Mouse (Mus musculus) embryonic facial prominence, embryonic 11.5 days (tissue): ENCODE data around the gene Olfr68. TPM values are rescaled to one million over a fixed set of nuclear protein-coding genes. Genes with fewer than 3 reads are reported as not detected.
A peak's percentile ranks its signal among the peaks of the same experiment; 100 is the strongest.
"Not testable (repeated sequence)": the region's sequence is repeated elsewhere in the genome, so short reads cannot be mapped to it uniquely, and the experiment has no call there.

Experiments used
- ATAC-seq: fragments of 200-750 bp; cut with Nextera tagmentation; replicated peaks from 2 replicates; pipeline ENCODE4 v1.8.0; 2017; ENCODE audit warnings: low read depth; ENCODE audit not compliant: insufficient number of reproducible peaks, low FRiP score, low TSS enrichment
- DNase-seq: peaks from one replicate; pipeline ENCODE4 v3.0.0-alpha.2; 2015; ENCODE audit warnings: low spot score
- H3K27ac ChIP-seq: fragments of 300-500 bp; sonication (generic); replicated peaks from 2 replicates; pipeline ENCODE4 v1.5.1; 2014; ENCODE audit warnings: mild to moderate bottlenecking, low read depth, low read length, control low read depth
- H3K27me3 ChIP-seq: fragments of 300-500 bp; sonication (generic); 2 replicates; pipeline ENCODE4 v1.6.1; 2014; ENCODE audit warnings: mild to moderate bottlenecking, low read length, moderate library complexity, mixed read lengths; ENCODE audit not compliant: control insufficient read depth, insufficient read depth
- H3K36me3 ChIP-seq: fragments of 300-500 bp; sonication (generic); replicated peaks from 2 replicates; pipeline ENCODE4 v1.6.1; 2014; ENCODE audit warnings: low read depth, mild to moderate bottlenecking, low read length, moderate library complexity, mixed read lengths; ENCODE audit not compliant: control insufficient read depth, insufficient read depth
- H3K4me1 ChIP-seq: fragments of 300-500 bp; sonication (generic); 2 replicates; pipeline ENCODE4 v1.6.1; 2014; ENCODE audit warnings: low read length, mixed read lengths; ENCODE audit not compliant: control insufficient read depth, insufficient read depth
- H3K4me2 ChIP-seq: fragments of 300-500 bp; sonication (generic); 2 replicates; pipeline ENCODE4 v1.6.1; 2014; ENCODE audit warnings: low read depth, mild to moderate bottlenecking, control low read depth, low read length, moderate library complexity
- H3K4me3 ChIP-seq: fragments of 300-500 bp; sonication (generic); 2 replicates; pipeline ENCODE4 v1.5.1; 2014; ENCODE audit warnings: low read depth, low read length, control low read depth
- H3K9ac ChIP-seq: fragments of 300-500 bp; sonication (generic); replicated peaks from 2 replicates; pipeline ENCODE4 v1.6.1; 2014; ENCODE audit warnings: mild to moderate bottlenecking, control low read depth, low read length
- H3K9me3 ChIP-seq: fragments of 300-500 bp; sonication (generic); replicated peaks from 2 replicates; pipeline ENCODE4 v1.6.1; 2016; ENCODE audit warnings: mild to moderate bottlenecking, low read length, inconsistent platforms, mixed read lengths; ENCODE audit not compliant: control insufficient read depth
- WGBS: fragments of 180-500 bp; shearing (Covaris S2); extraction: QIAGEN DNeasy Blood & Tissue Kit; methylation state at CpG from one replicate; pipeline ENCODE4 v1.1.7; 2014; 5-methylcytosine and 5-hydroxymethylcytosine counted together
- polyA plus RNA-seq: library from polyadenylated mRNA; unstranded; fragments of >200 nt; fragmentation: Nextera tagmentation; extraction: Ambion mirVana; gene quantifications from 2 replicates; pipeline ENCODE4 v1.2.1, GENCODE M21; 2014

Olfr68 gene
- polyA plus RNA-seq, 1 experiment from 2014 or later = not detected

GRCm38 (mm10) chr7:103806856-103807255 lies 27.4 kb upstream of the Olfr68 start:
- no peak overlapping the region for H3K9ac ChIP-seq
- no peaks in the 10 kb centered on the region for H3K9me3 ChIP-seq
- no peak for ATAC-seq
- H3K27me3 ChIP-seq = no peaks in the 10 kb centered on the region
- H3K4me1 ChIP-seq = no peaks in the 10 kb centered on the region
- WGBS = 52% methylated on average over 1 of the region's 1 CpGs
- H3K4me2 ChIP-seq = no peak overlapping the region
- H3K36me3 ChIP-seq = no peaks in the 10 kb centered on the region
- H3K4me3 ChIP-seq = no peak overlapping the region
- peak; percentile 74 for DNase-seq
- H3K27ac ChIP-seq = no peak overlapping the region

- H3K9me3 ChIP-seq = no peaks in the 10 kb centered on the region
- H3K9ac ChIP-seq = no peak overlapping the region
- H3K27ac ChIP-seq = no peak overlapping the region
- H3K4me3 ChIP-seq = no peak overlapping the region
- DNase-seq (no peak), ATAC-seq (no peak)
- no peaks in the 10 kb centered on the region for H3K36me3 ChIP-seq
- 18% methylated on average over 4 of the region's 4 CpGs for WGBS
- no peaks in the 10 kb centered on the region for H3K4me1 ChIP-seq
- H3K27me3 ChIP-seq = no peaks in the 10 kb centered on the region
- no peak overlapping the region for H3K4me2 ChIP-seq
Measured at GRCm38 (mm10) chr7:103792669-103793388, 13.3 kb upstream of the Olfr68 start.

DNA sequence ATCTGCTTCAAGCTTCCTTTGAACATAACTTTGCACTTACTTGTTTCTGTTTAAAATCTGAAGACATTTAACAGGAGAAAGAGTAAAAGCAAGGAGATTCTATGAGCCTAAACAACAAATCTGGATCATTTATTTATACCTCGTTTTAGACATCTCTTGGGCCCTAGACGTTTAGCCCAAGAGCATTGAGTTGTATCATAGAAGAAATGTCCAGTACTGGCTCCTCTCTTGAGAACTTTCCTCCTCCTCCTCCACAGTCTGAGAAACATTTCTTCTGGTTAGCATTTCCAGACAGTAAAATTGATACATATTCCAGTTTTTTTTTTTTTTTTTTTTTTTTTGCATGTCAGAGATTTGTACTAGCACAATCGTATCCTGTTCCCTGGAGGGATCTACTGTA lies 12.2 kb upstream of the Olfr68 start, which contains the start of gene Olfr67:
Olfr67 (minus strand) TSS at position 101 of the 400 bp plus-strand sequence.
- H3K9me3 ChIP-seq = no peaks in the 10 kb centered on the region
- no peaks in the 10 kb centered on the region for H3K4me1 ChIP-seq
- no peak within 1 kb of the TSS for H3K4me3 ChIP-seq
- H3K36me3 ChIP-seq = no peaks in the 10 kb centered on the region
- H3K27me3 ChIP-seq = no peaks in the 10 kb centered on the region
- DNase-seq (no peak), ATAC-seq (no peak)
- WGBS = 79% methylated on average over 3 of the region's 3 CpGs
- no peak within 1 kb of the TSS for H3K9ac ChIP-seq
- H3K4me2 ChIP-seq = no peak within 1 kb of the TSS
- H3K27ac ChIP-seq = no peak within 1 kb of the TSS

DNA sequence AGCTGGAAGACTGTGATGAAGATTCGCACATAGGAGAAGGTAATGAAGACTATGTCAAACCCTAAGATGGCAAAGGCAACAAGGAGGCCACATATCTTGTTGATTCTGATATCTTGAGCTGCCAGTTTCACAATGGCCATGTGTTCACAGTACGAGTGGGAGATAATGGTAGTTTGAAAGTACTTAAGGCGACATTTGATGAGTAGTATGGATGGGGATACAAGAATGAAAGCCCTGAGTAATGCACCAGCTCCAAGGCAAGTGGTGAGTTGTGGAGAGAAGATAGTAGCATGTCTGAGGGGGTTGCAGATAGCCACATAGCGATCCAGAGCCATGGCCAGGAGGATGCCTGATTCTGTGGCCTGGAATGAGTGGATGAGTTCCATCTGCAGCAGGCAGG lies 1.8 kb downstream of the Olfr68 start:
- H3K4me1 ChIP-seq, H3K9me3 ChIP-seq, DNase-seq, H3K4me3 ChIP-seq, H3K27me3 ChIP-seq, H3K9ac ChIP-seq, H3K27ac ChIP-seq, H3K4me2 ChIP-seq, H3K36me3 ChIP-seq, ATAC-seq: not testable (repeated sequence)
- WGBS = 86% methylated on average over 4 of the region's 4 CpGs

- H3K27ac ChIP-seq = no peak within 1 kb of the TSS
- no peaks in the 10 kb centered on the region for H3K9me3 ChIP-seq
- no peaks in the 10 kb centered on the region for H3K36me3 ChIP-seq
- ATAC-seq (no peak), DNase-seq (no peak)
- no peaks in the 10 kb centered on the region for H3K4me1 ChIP-seq
- H3K4me2 ChIP-seq = no peak within 1 kb of the TSS
- H3K27me3 ChIP-seq = no peaks in the 10 kb centered on the region
- 81% methylated on average over 2 of the region's 2 CpGs for WGBS
- no peak within 1 kb of the TSS for H3K4me3 ChIP-seq
- H3K9ac ChIP-seq = no peak within 1 kb of the TSS
Measured at GRCm38 (mm10) chr7:103771494-103771893, 8.0 kb downstream of the Olfr68 start, which contains the start of gene Olfr69. Gene Olfr69 (minus strand): TSS chr7:103771594.

GRCm38 (mm10) chr7:103767687-103768086 lies 11.8 kb downstream of the Olfr68 start:
- not testable (repeated sequence) for H3K4me2 ChIP-seq, H3K4me3 ChIP-seq, DNase-seq, H3K27ac ChIP-seq, H3K36me3 ChIP-seq, H3K27me3 ChIP-seq, H3K9me3 ChIP-seq, ATAC-seq, H3K9ac ChIP-seq, H3K4me1 ChIP-seq
- 87% methylated on average over 5 of the region's 6 CpGs for WGBS

DNA sequence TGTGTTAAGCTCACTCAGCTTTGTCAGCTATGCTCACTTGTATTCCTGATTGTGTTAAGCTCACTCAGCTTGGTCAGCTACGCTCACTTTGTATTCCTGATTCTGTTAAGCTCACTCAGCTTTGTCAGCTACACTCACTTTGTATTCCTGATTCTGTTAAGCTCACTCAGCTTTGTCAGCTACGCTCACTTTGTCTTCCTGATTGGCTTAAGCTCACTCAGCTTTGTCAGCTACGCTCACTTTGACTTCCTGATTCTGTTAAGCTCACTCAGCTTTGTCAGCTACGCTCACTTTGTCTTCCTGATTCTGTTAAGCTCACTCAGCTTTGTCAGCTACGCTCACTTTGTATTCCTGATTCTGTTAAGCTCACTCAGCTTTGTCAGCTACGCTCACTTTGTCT lies 17.3 kb downstream of the Olfr68 start:
- not testable (repeated sequence) for H3K4me2 ChIP-seq, ATAC-seq, H3K4me3 ChIP-seq, H3K27ac ChIP-seq, H3K9ac ChIP-seq, H3K4me1 ChIP-seq, H3K9me3 ChIP-seq, H3K27me3 ChIP-seq, H3K36me3 ChIP-seq, DNase-seq
- WGBS = 86% methylated on average over 6 of the region's 6 CpGs

- no peak within 1 kb of the TSS for H3K9ac ChIP-seq
- 45% methylated on average over 2 of the region's 2 CpGs for WGBS
- H3K4me1 ChIP-seq = no peaks in the 10 kb centered on the region
- ATAC-seq = no peak
- no peaks in the 10 kb centered on the region for H3K36me3 ChIP-seq
- DNase-seq = no peak
- H3K9me3 ChIP-seq = no peaks in the 10 kb centered on the region
- no peak within 1 kb of the TSS for H3K27ac ChIP-seq
- H3K27me3 ChIP-seq = no peaks in the 10 kb centered on the region
- no peak within 1 kb of the TSS for H3K4me3 ChIP-seq
- H3K4me2 ChIP-seq = no peak within 1 kb of the TSS
Measured at GRCm38 (mm10) chr7:103757233-103757632, 22.3 kb downstream of the Olfr68 start, which contains the start of gene Olfr630. Gene Olfr630 (minus strand): TSS chr7:103757333.
